Mouse (Mus musculus) retina, adult 2 months (tissue): Measurements from ENCODE around the gene S1pr4.

Experiments used
- DNase-seq: peaks from one replicate; pipeline ENCODE4 v3.0.0-alpha.2; 2012; ENCODE audit warnings: low read depth, low spot score

S1pr4 gene

GRCm38 (mm10) chr10:81493601-81494220, 6.2 kb downstream of the S1pr4 start:
- DNase-seq: no peak

GRCm38 (mm10) chr10:81492606-81493240, 7.2 kb downstream of the S1pr4 start:
- DNase-seq: no peak

- no peak for DNase-seq
Measured at GRCm38 (mm10) chr10:81491018-81491417, 8.9 kb downstream of the S1pr4 start.

GRCm38 (mm10) chr10:81489941-81490340, 10.0 kb downstream of the S1pr4 start:
- DNase-seq: no peak

- DNase-seq: no peak
Measured at GRCm38 (mm10) chr10:81488081-81488480, 11.9 kb downstream of the S1pr4 start.

DNA sequence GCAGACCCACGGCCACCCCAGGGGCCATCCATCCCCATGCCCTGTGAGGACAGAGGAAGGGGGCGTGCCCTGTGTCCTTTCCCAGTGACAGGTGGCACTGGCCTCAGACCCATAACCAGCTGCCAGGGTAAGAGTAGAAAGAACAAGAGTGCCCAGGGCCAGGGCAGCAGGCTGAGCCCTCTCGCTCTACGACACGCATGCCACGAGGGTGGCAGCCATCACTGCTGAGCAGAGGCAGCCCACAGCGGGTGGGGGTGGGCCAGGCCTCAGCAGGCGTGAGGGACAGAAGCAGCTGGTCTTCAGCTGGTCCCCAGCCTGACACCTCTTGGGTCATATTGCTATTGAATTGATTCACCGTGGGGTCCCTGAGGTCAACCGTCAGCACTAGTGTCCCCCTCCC, 13.4 kb downstream of the S1pr4 start:
- DNase-seq: no peak

GRCm38 (mm10) chr10:81485479-81486018, 14.4 kb downstream of the S1pr4 start:
- DNase-seq: no peak

DNA sequence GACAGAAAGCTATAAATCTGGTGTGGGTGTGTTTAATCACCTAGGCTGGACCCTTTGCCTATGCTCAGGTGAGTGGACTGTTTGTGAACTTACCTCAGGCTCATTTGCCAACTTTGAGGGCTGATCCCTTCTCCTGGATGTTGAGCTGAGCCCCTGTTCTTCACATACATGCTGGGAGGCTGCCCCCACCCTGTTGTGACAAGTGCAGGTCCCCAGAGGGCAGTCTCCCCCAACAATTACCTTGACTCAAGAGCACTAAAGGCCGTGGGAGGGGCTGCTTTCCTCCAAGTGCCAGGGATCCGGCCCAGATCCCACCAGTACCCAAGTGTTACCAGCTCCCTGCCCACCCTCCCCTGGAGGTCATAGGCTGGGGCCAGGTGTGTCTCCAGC, 14.9 kb downstream of the S1pr4 start:
- DNase-seq: no peak

DNA sequence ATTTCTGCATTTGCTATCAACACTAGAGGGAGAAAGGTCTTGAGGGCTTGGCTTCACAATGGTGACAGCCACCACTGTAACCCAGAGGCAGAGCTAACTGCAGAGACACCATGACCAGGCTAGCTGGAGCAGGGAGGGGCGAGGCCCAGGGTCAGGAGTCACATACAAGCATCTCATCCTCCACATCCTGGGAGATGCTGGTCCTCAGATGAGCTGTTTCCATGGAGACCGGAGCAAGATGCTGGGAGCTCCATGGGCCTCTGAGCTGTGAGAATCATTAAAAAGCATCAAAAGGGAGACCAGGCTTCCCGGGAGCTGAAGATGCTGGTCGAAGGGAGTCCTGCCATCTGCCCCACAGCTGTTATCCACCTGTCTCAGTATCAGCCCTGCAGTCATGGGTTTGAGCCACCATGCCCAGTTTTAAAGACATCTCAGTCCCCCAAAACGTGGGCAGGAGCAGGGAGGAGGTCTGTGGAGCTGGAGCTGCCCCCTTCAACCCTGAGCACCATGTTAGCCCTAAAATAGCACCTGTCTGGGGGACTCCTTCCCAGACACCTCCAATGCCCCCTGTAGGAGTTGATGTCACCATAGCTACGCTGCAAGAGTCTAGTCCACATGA, 15.4 kb downstream of the S1pr4 start:
- DNase-seq: no peak

GRCm38 (mm10) chr10:81483983-81484382, 15.9 kb downstream of the S1pr4 start:
- DNase-seq: no peak

DNA sequence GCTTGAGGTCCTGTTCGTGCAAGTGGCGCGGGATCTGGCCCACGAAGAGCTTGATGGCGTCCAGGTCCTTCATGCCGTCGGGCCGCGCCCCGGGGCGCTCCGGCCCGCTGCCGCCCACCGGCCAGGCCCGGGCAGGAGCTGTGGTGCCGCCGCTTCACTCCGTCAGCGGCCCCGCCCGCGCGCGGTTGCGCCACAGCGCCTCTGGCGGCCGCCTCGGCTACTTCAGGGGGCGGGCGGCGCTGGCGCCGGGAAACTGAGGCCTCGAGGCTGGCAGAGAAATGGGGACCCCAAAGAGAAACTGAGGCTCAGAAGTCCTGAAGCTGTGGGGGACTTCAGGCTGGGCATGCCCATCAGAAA, 17.4 kb downstream of the S1pr4 start, which contains the start of gene Celf5:
Gene Celf5 (minus strand): TSS at position 177 of the 357 bp plus-strand sequence.
- peak; percentile 30 for DNase-seq

- no peak for DNase-seq
Measured at GRCm38 (mm10) chr10:81481605-81482532, 18.1 kb downstream of the S1pr4 start.

- no peak for DNase-seq
Measured at GRCm38 (mm10) chr10:81474461-81474860, 25.5 kb downstream of the S1pr4 start.

GRCm38 (mm10) chr10:81473003-81473451, 26.9 kb downstream of the S1pr4 start:
- peak; percentile 38 for DNase-seq

- no peak for DNase-seq
Measured at GRCm38 (mm10) chr10:81472403-81473002, 27.4 kb downstream of the S1pr4 start.

GRCm38 (mm10) chr10:81470454-81470853, 29.5 kb downstream of the S1pr4 start:
- DNase-seq: no peak

DNA sequence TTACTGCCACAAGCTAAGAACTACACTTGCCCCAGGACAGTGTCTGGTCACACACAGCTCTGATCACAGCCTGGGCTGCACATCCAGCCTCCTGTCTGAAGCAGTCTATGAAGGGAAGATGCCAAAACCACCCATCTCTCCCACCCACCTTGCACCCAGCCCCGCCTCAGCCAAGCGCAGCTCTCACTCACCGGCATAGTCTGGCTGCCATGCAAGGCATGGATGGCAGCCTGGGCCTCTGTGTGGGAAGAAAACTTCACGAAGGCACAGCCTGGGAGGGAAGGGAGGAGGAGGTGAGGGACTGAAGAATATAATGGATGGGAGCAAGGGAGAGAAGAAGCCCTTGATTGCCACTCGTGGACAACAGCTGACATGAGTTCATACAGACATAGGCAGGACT, 30.7 kb downstream of the S1pr4 start:
- DNase-seq: no peak

- DNase-seq: no peak
Measured at GRCm38 (mm10) chr10:81467670-81468235, 32.2 kb downstream of the S1pr4 start.

DNA sequence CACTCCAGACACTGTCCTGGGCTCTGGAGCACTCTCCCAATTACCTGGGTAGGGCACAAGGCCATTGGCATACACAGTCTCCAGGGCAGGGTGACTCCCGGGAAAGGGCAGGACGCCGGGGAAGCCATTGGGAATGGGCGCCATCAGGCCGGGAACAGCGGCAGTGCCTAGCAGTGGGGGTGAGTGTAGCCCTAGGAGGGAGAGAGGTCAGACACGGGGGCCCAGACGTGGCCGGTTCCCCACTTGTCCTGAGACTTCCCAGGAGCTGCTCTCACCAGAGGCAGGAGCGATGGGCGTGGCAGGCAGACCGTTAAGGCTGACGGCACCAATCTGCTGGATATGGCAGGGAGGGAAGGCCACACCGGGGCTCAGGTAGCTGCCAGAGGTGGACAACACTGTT, 33.1 kb downstream of the S1pr4 start:
- DNase-seq: no peak

- no peak for DNase-seq
Measured at GRCm38 (mm10) chr10:81466066-81466465, 33.9 kb downstream of the S1pr4 start.

DNA sequence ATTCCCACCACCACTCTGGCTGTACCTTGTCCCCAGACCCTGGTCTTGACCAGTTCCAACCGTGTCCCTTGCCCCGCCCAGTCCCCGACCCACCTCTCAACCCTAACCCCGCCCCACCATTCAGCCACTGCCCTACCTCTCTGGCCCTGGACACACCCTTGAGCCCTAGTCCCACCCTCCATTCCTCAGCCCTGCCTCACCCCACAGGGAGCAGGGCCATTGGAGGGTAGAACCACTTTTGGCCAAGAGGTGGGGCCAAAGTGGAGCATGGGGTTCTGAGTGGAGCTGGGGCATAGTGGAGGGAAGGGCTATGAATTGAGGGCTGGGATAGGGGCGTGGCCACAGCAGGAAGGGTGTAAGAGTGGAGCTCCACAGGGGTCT, 34.7 kb downstream of the S1pr4 start:
- no peak for DNase-seq
